Mouse (Mus musculus): ENCODE measurements around the gene Gas2. TPM values are rescaled to one million over a fixed set of nuclear protein-coding genes. Genes with fewer than 3 reads are reported as not detected.

Gas2 gene
- polyA plus RNA-seq, 1 experiment, result 8.5 TPM

DNA sequence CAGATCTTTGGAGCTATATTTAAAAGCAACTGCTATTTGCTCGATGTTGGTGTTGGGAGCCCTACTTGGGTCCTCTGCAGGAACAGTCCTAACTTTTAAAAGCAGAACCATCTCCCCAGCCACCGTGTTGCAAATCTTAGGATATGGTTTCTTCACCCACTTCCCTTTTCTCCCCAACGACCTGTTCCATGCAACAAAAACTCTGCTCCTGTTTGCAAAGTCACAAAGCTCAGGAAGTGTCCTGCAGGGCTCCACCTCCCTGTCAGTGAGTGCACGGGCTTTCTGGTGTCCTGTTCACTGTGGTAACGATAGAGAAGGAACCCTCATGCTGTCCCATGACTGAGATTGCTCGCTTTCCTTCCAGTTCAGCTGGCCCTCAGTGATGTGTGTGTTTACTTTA, 125.1 kb downstream of the Gas2 start:
- H3K36me3 ChIP-seq (ENCODE audit: control insufficient read depth, insufficient read depth), result no peaks in the 10 kb centered on the region
- H3K79me2 ChIP-seq (ENCODE audit: control insufficient read depth, insufficient read depth), result no peaks in the 10 kb centered on the region
- TF ChIP-seq CEBPB (IDR thresholded peaks at IDR 0.05; ENCODE audit: insufficient read depth, poor library complexity, severe bottlenecking) (no peak), USF1 (IDR thresholded peaks at IDR 0.05; ENCODE audit: low read depth) (no peak)
- H3K4me2 ChIP-seq (ENCODE audit: low read depth), result no peak overlapping the region
- H3ac ChIP-seq (ENCODE audit: control insufficient read depth, insufficient read length), result no peak overlapping the region
- H3K4me3 ChIP-seq, result no peak overlapping the region
- no peaks in the 10 kb centered on the region for H3K27me3 ChIP-seq (ENCODE audit: control insufficient read depth, insufficient read depth, insufficient read length)

DNA sequence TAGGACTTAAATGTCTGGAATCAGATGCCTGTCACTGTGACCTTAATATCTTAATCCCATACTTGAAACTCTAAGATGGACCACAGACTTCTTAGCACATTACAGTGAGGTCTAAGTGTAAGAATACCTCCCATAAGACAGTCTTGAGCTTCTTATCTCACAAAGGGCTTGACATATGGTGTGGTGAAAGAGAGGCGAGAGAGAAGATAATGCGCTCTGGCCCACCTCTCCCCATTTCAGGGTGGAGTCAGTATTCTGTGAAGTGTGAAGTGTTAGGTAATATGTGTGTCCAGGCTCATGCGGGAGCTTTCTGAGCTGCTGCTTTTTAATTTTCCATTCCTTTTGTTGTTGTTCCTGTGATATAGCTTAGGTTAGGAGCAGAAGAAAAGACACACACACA, 129.2 kb downstream of the Gas2 start:
- Histone ChIP-seq H3ac (ENCODE audit: control insufficient read depth, insufficient read length) (no peak overlapping the region), H3K27me3 (ENCODE audit: control insufficient read depth, insufficient read depth, insufficient read length) (no peaks in the 10 kb centered on the region), H3K4me3 (no peak overlapping the region), H3K36me3 (ENCODE audit: control insufficient read depth, insufficient read depth) (no peaks in the 10 kb centered on the region), H3K79me2 (ENCODE audit: control insufficient read depth, insufficient read depth) (no peaks in the 10 kb centered on the region), H3K4me2 (ENCODE audit: low read depth) (no peak overlapping the region)
- no peak for TF ChIP-seq POLR2A (IDR thresholded peaks at IDR 0.05; ENCODE audit: insufficient read length, low read depth)
- TF ChIP-seq REST (IDR thresholded peaks at IDR 0.05; ENCODE audit: insufficient read depth, insufficient read length), result no peak
- no peak for TF ChIP-seq E2F4 (IDR thresholded peaks at IDR 0.05; ENCODE audit: insufficient read depth)
- TF ChIP-seq CEBPB (IDR thresholded peaks at IDR 0.05; ENCODE audit: insufficient read depth, poor library complexity, severe bottlenecking), result no peak
- TF ChIP-seq MYOG (IDR thresholded peaks at IDR 0.05; ENCODE audit: control insufficient read depth in 1 of 3, insufficient read depth in 1 of 3, insufficient read length in 2 of 3, low read depth in 2 of 3), result no peak
- TF ChIP-seq SRF (IDR thresholded peaks at IDR 0.05; ENCODE audit: control insufficient read depth, insufficient read length, low read depth), result no peak
- no peak for TF ChIP-seq TCF3 (IDR thresholded peaks at IDR 0.05; ENCODE audit: insufficient read length, low read depth)
- no peak for TF ChIP-seq MYOD1 (IDR thresholded peaks at IDR 0.05; ENCODE audit: control insufficient read depth in 1 of 3, insufficient read length in 2 of 3, low read depth in 2 of 3)
- no peak for TF ChIP-seq TCF12 (IDR thresholded peaks at IDR 0.05; ENCODE audit: insufficient read depth, poor library complexity, severe bottlenecking)
- TF ChIP-seq MAX (IDR thresholded peaks at IDR 0.05; ENCODE audit: low read depth), result no peak

DNA sequence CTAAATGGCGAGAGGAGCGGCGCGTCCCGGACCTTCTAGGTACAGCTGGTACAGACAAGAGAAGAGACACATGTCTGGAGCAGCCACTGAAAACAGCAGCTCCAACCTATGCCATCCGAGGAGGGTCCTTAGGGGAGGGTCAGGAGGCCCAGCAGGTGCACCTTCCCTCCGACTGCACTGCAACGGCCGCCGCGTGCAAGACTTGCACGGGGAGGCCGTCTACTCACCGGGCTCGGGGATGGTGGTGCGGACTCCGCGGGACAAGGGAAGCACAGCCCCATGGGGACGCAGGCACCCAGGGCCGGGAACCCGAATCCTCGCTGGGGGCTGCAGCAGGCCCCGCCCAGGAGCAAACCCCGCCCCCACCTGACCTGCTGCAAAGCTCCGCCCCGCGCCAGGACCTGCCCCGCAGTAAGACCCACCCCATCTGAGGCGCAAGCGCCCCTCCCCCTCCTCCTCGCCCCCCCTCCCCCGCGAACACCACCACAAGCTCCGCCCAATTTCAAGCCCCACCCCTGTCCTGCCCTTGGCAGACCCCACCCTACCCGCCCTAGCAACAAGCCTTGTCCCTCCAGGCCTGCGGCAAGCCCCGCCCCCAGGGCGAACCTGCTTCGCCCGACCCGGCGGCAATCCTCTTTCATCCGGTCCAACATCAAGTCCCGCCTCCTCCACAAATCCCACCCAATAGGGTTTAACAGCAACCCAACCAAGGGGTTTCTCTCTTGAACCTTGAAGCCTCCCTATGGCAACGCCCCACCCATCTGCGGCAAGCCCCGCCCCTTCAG, 143.9 kb downstream of the Gas2 start, which contains the start of gene Svip:
Gene Svip (minus strand): TSS at position 508 of the 785 bp plus-strand sequence.
- no peak for TF ChIP-seq TCF12 (IDR thresholded peaks at IDR 0.05; ENCODE audit: insufficient read depth, poor library complexity, severe bottlenecking)
- TF ChIP-seq POLR2AphosphoS2 (IDR thresholded peaks at IDR 0.05; ENCODE audit: insufficient read length, low read depth), result no peak
- no peak for TF ChIP-seq USF1 (IDR thresholded peaks at IDR 0.05; ENCODE audit: low read depth)
- no peak for TF ChIP-seq CEBPB (IDR thresholded peaks at IDR 0.05; ENCODE audit: insufficient read depth, poor library complexity, severe bottlenecking)
- no peak for TF ChIP-seq MAX (IDR thresholded peaks at IDR 0.05; ENCODE audit: low read depth)
- TF ChIP-seq POLR2A (IDR thresholded peaks at IDR 0.05; ENCODE audit: insufficient read length, low read depth), result no peak
- TF ChIP-seq MYOD1 (IDR thresholded peaks at IDR 0.05; ENCODE audit: control insufficient read depth in 1 of 3, insufficient read length in 2 of 3, low read depth in 2 of 3), result no peak
- no peak for TF ChIP-seq REST (IDR thresholded peaks at IDR 0.05; ENCODE audit: insufficient read depth, insufficient read length)
- no peak for TF ChIP-seq TCF3 (IDR thresholded peaks at IDR 0.05; ENCODE audit: insufficient read length, low read depth)
- no peak for TF ChIP-seq MYOG (IDR thresholded peaks at IDR 0.05; ENCODE audit: control insufficient read depth in 1 of 3, insufficient read depth in 1 of 3, insufficient read length in 2 of 3, low read depth in 2 of 3)
- no peak for TF ChIP-seq SRF (IDR thresholded peaks at IDR 0.05; ENCODE audit: control insufficient read depth, insufficient read length, low read depth)
- TF ChIP-seq E2F4 (IDR thresholded peaks at IDR 0.05; ENCODE audit: insufficient read depth), result no peak
- peak within 1 kb of the TSS; percentile 7 for H3K4me3 ChIP-seq
- H3K27me3 ChIP-seq (ENCODE audit: control insufficient read depth, insufficient read depth, insufficient read length), result no peaks in the 10 kb centered on the region
- peak within 1 kb of the TSS; percentile 55 for H3K4me2 ChIP-seq (ENCODE audit: low read depth)
- H3ac ChIP-seq (ENCODE audit: control insufficient read depth, insufficient read length), result no peak within 1 kb of the TSS
- no peaks in the 10 kb centered on the region for H3K79me2 ChIP-seq (ENCODE audit: control insufficient read depth, insufficient read depth)
- H3K36me3 ChIP-seq (ENCODE audit: control insufficient read depth, insufficient read depth), result no peaks in the 10 kb centered on the region

DNA sequence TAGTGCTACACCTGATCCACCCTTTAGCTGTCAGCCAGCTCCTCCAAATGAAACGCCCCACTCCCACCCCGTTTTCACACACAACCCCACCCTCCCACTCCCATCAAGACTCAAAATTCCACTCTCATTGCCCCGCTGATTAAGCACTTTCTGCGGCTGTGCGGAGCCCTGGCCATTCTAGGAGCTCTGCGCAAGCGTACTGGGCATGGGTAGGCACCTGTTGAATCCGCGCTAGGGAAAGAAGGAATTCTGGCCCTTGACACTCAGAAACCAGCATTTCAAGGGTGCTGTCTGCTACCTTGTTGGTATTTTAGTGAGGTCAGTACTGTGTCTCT, 144.4 kb downstream of the Gas2 start:
- no peaks in the 10 kb centered on the region for H3K79me2 ChIP-seq (ENCODE audit: control insufficient read depth, insufficient read depth)
- H3K4me2 ChIP-seq (ENCODE audit: low read depth), result peak overlapping the region; percentile 55
- no peak overlapping the region for H3ac ChIP-seq (ENCODE audit: control insufficient read depth, insufficient read length)
- H3K36me3 ChIP-seq (ENCODE audit: control insufficient read depth, insufficient read depth), result no peaks in the 10 kb centered on the region
- no peaks in the 10 kb centered on the region for H3K27me3 ChIP-seq (ENCODE audit: control insufficient read depth, insufficient read depth, insufficient read length)
- TF ChIP-seq POLR2AphosphoS2 (IDR thresholded peaks at IDR 0.05; ENCODE audit: insufficient read length, low read depth) (no peak), USF1 (IDR thresholded peaks at IDR 0.05; ENCODE audit: low read depth) (no peak), CEBPB (IDR thresholded peaks at IDR 0.05; ENCODE audit: insufficient read depth, poor library complexity, severe bottlenecking) (no peak), TCF3 (IDR thresholded peaks at IDR 0.05; ENCODE audit: insufficient read length, low read depth) (no peak), MYOG (IDR thresholded peaks at IDR 0.05; ENCODE audit: control insufficient read depth in 1 of 3, insufficient read depth in 1 of 3, insufficient read length in 2 of 3, low read depth in 2 of 3) (no peak), E2F4 (IDR thresholded peaks at IDR 0.05; ENCODE audit: insufficient read depth) (no peak), POLR2A (IDR thresholded peaks at IDR 0.05; ENCODE audit: insufficient read length, low read depth) (no peak), MYOD1 (IDR thresholded peaks at IDR 0.05; ENCODE audit: control insufficient read depth in 1 of 3, insufficient read length in 2 of 3, low read depth in 2 of 3) (no peak), SRF (IDR thresholded peaks at IDR 0.05; ENCODE audit: control insufficient read depth, insufficient read length, low read depth) (no peak), REST (IDR thresholded peaks at IDR 0.05; ENCODE audit: insufficient read depth, insufficient read length) (no peak), TCF12 (IDR thresholded peaks at IDR 0.05; ENCODE audit: insufficient read depth, poor library complexity, severe bottlenecking) (no peak), MAX (IDR thresholded peaks at IDR 0.05; ENCODE audit: low read depth) (no peak)
- peak overlapping the region; percentile 7 for H3K4me3 ChIP-seq

DNA sequence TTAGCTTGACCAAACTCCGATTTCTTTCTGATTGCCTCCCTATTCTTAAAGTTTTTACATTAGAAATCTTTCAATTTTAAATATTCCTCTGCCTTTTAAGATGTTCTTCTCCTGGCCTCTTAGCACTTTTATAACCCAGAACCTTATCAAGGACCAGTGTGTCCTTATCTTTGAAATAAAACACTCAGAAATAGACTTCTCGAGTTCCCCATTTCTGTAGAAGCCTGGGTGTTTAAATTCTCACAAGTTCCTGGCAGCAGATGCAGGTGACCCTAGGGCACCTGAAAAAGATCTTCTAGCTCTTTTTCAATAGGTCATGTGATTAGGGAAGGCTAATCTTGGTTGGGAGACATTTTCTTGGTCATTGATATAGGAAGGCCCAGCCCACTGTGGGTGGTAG, 145.3 kb downstream of the Gas2 start:
- H3K4me3 ChIP-seq, result no peak overlapping the region
- H3K27me3 ChIP-seq (ENCODE audit: control insufficient read depth, insufficient read depth, insufficient read length), result no peaks in the 10 kb centered on the region
- H3K4me2 ChIP-seq (ENCODE audit: low read depth), result no peak overlapping the region
- H3K36me3 ChIP-seq (ENCODE audit: control insufficient read depth, insufficient read depth), result no peaks in the 10 kb centered on the region
- H3K79me2 ChIP-seq (ENCODE audit: control insufficient read depth, insufficient read depth), result no peaks in the 10 kb centered on the region
- H3ac ChIP-seq (ENCODE audit: control insufficient read depth, insufficient read length), result no peak overlapping the region
- no peak for TF ChIP-seq POLR2AphosphoS2 (IDR thresholded peaks at IDR 0.05; ENCODE audit: insufficient read length, low read depth)
- no peak for TF ChIP-seq MYOD1 (IDR thresholded peaks at IDR 0.05; ENCODE audit: control insufficient read depth in 1 of 3, insufficient read length in 2 of 3, low read depth in 2 of 3)
- no peak for TF ChIP-seq MAX (IDR thresholded peaks at IDR 0.05; ENCODE audit: low read depth)
- TF ChIP-seq SRF (IDR thresholded peaks at IDR 0.05; ENCODE audit: control insufficient read depth, insufficient read length, low read depth), result no peak
- no peak for TF ChIP-seq TCF3 (IDR thresholded peaks at IDR 0.05; ENCODE audit: insufficient read length, low read depth)
- no peak for TF ChIP-seq E2F4 (IDR thresholded peaks at IDR 0.05; ENCODE audit: insufficient read depth)
- no peak for TF ChIP-seq POLR2A (IDR thresholded peaks at IDR 0.05; ENCODE audit: insufficient read length, low read depth)
- no peak for TF ChIP-seq USF1 (IDR thresholded peaks at IDR 0.05; ENCODE audit: low read depth)
- no peak for TF ChIP-seq TCF12 (IDR thresholded peaks at IDR 0.05; ENCODE audit: insufficient read depth, poor library complexity, severe bottlenecking)
- TF ChIP-seq CEBPB (IDR thresholded peaks at IDR 0.05; ENCODE audit: insufficient read depth, poor library complexity, severe bottlenecking), result no peak
- no peak for TF ChIP-seq MYOG (IDR thresholded peaks at IDR 0.05; ENCODE audit: control insufficient read depth in 1 of 3, insufficient read depth in 1 of 3, insufficient read length in 2 of 3, low read depth in 2 of 3)
- no peak for TF ChIP-seq REST (IDR thresholded peaks at IDR 0.05; ENCODE audit: insufficient read depth, insufficient read length)
